Comparison of ENCODE assay signal across 13 mouse cellular contexts in genomic region chr11:35278128-35278769, GRCm38 (mm10).
A peak's percentile ranks its signal among the peaks of the same experiment; 100 is the strongest.
DNase-seq lines count a peak whose midpoint lies in the region; ATAC-seq and TF ChIP-seq lines count a peak whose summit lies in the region.
"Had no signal": no experiment of that assay in that cellular context is flagged by ENCODE, and none has a peak within 500 bp of the region (broad histone marks: within the 10 kb centered on the region; RNA-seq: fewer than 3 reads in every experiment).

No protein-coding gene starts in this region.

- no peak for TF ChIP-seq CTCF in midbrain, postnatal 0 days (IDR thresholded peaks at IDR 0.05)

- H3K4me2 ChIP-seq in midbrain, embryonic 13.5 days (replicated peaks) = no peak overlapping the region
- H3K4me2 ChIP-seq in midbrain, postnatal 0 days (ENCODE audit: low read depth, low read length, poor library complexity, severe bottlenecking) = no peak overlapping the region
- H3K4me2 ChIP-seq in neural tube, embryonic 14.5 days (ENCODE audit: low read depth, low read length) = no peak overlapping the region
- H3K4me2 ChIP-seq: liver, embryonic 13.5 days had no signal

- H3K36me3 ChIP-seq in midbrain, embryonic 13.5 days = no peaks in the 10 kb centered on the region
- H3K36me3 ChIP-seq in midbrain, postnatal 0 days (ENCODE audit: insufficient read depth, low read length) = no peaks in the 10 kb centered on the region
- no peaks in the 10 kb centered on the region for H3K36me3 ChIP-seq in neural tube, embryonic 14.5 days (ENCODE audit: control insufficient read depth, insufficient read depth, low read length)
- H3K36me3 ChIP-seq: liver, embryonic 13.5 days had no signal

- H3K9me3 ChIP-seq in midbrain, embryonic 13.5 days = no peaks in the 10 kb centered on the region
- no peaks in the 10 kb centered on the region for H3K9me3 ChIP-seq in midbrain, postnatal 0 days (ENCODE audit: low read length)
- no peaks in the 10 kb centered on the region for H3K9me3 ChIP-seq in neural tube, embryonic 14.5 days (ENCODE audit: control insufficient read depth, low read length)
- H3K9me3 ChIP-seq: liver, embryonic 13.5 days had no signal

- no peak for DNase-seq in midbrain, postnatal 0 days (ENCODE audit: low spot score)
- peak; percentile 17 to 25 for DNase-seq in heart, adult 9 months (ENCODE audit: low spot score in 2 of 2)
- DNase-seq in kidney, adult 18-20 months = peak; percentile 28
- DNase-seq in cerebellum, postnatal 4 days (ENCODE audit: low spot score in 2 of 2) = no peak
- DNase-seq: cerebellum, adult 11-12 months; liver, embryonic 13.5 days; right cerebral cortex, postnatal 25 days; thymus, postnatal 36 days had no signal

- H3K27me3 ChIP-seq in midbrain, embryonic 13.5 days = peaks cover 34% of the 10 kb centered on the region
- H3K27me3 ChIP-seq in midbrain, postnatal 0 days (ENCODE audit: insufficient read depth, low read length) = no peaks in the 10 kb centered on the region
- peaks cover 5% of the 10 kb centered on the region; the same call in 1 of the 2 replicates for H3K27me3 ChIP-seq in neural tube, embryonic 14.5 days (ENCODE audit: control insufficient read depth, insufficient read depth, low read length)
- H3K27me3 ChIP-seq: liver, embryonic 13.5 days had no signal

- 77% methylated on average over 16 of the region's 16 CpGs for WGBS in midbrain, embryonic 13.5 days
- WGBS in midbrain, postnatal 0 days = 78% methylated on average over 16 of the region's 16 CpGs
- WGBS in neural tube, embryonic 14.5 days = 38% methylated on average over 16 of the region's 16 CpGs

- H3K27ac ChIP-seq in midbrain, embryonic 13.5 days = no peak overlapping the region
- H3K27ac ChIP-seq in midbrain, postnatal 0 days (ENCODE audit: low read depth, low read length) = no peak overlapping the region
- no peak overlapping the region for H3K27ac ChIP-seq in neural tube, embryonic 14.5 days (ENCODE audit: low read depth, low read length)
- H3K27ac ChIP-seq: liver, embryonic 13.5 days had no signal

- H3K9ac ChIP-seq in midbrain, embryonic 13.5 days (replicated peaks) = no peak overlapping the region
- H3K9ac ChIP-seq in midbrain, postnatal 0 days (replicated peaks; ENCODE audit: low read length, poor library complexity, severe bottlenecking) = no peak overlapping the region
- no peak overlapping the region for H3K9ac ChIP-seq in neural tube, embryonic 14.5 days (replicated peaks; ENCODE audit: low read depth, low read length)
- H3K9ac ChIP-seq: liver, embryonic 13.5 days had no signal

- peaks cover 18% of the 10 kb centered on the region for H3K4me1 ChIP-seq in midbrain, embryonic 13.5 days (replicated peaks)
- peaks cover 4% of the 10 kb centered on the region; the same call in 1 of the 2 replicates for H3K4me1 ChIP-seq in midbrain, postnatal 0 days (ENCODE audit: insufficient read depth, low read length)
- peaks cover 21% of the 10 kb centered on the region for H3K4me1 ChIP-seq in neural tube, embryonic 14.5 days (ENCODE audit: control insufficient read depth, insufficient read depth, low read length)
- H3K4me1 ChIP-seq: liver, embryonic 13.5 days had no signal

- ATAC-seq in midbrain, embryonic 13.5 days = peak; percentile 15; the same call in 1 of the 2 replicates
- no peak for ATAC-seq in midbrain, postnatal 0 days (ENCODE audit: low FRiP score)
- ATAC-seq in neural tube, embryonic 14.5 days (ENCODE audit: low read depth) = peak; percentile 39; the same call in 1 of the 2 replicates
- no peak for ATAC-seq in inflammation-experienced regulatory T-cells, adult 6 months
- ATAC-seq: activated CD4-positive, CD25-positive, alpha-beta regulatory T cell, adult 4 months had no signal

- H3K4me3 ChIP-seq in midbrain, embryonic 13.5 days (replicated peaks) = no peak overlapping the region
- no peak overlapping the region for H3K4me3 ChIP-seq in midbrain, postnatal 0 days (ENCODE audit: low read depth, low read length)
- H3K4me3 ChIP-seq in neural tube, embryonic 14.5 days (ENCODE audit: low read depth, low read length) = no peak overlapping the region
- H3K4me3 ChIP-seq: erythroblast, embryonic 14.5 days; liver, embryonic 13.5 days had no signal

Comparison
In these comparisons a context has a peak if more than half of its experiments do, and no peak if none do; other contexts are left out.
1. ATAC-seq: peak in midbrain, embryonic 13.5 days (single experiment) and neural tube, embryonic 14.5 days (single experiment); none in midbrain, postnatal 0 days (single experiment) and inflammation-experienced regulatory T-cells, adult 6 months (single experiment).
2. DNase-seq: peak in heart, adult 9 months (2 of 2) and kidney, adult 18-20 months (single experiment); none in midbrain, postnatal 0 days (single experiment) and cerebellum, postnatal 4 days (0 of 2).